Mouse (Mus musculus) brain, adult 2 months (tissue): ENCODE measurements at regions not wholly inside any gene's neighbourhood (a gene's known extent, or its start where the extent isn't known, plus 50 kb on each side); places are given as distances from the start of the nearest gene placed in this dataset.

Experiments used
- DNase-seq: peaks from one replicate; pipeline ENCODE4 v3.0.0; 2011; ENCODE audit warnings: low read depth, low spot score

DNA sequence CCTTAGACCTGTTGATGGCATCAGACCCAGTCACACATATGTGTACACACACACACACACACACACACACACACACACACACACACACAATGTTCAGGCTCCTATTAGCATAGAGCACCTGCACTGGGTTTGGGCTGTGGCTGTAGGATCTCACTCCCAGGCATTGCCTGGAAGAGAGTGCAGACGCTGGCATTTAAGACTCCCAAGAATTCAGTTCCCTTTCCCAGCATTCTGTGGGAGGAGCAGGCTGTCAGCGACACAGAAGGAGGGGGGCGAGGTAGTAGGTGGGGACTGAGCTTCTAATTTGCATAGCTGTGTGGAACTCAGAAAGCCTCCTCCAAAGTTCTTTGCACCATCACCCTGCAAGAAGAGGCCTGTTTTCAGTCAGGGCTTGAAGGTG lies 374.2 kb upstream of the Fam49b start:
- peak; percentile 92 for DNase-seq

DNA sequence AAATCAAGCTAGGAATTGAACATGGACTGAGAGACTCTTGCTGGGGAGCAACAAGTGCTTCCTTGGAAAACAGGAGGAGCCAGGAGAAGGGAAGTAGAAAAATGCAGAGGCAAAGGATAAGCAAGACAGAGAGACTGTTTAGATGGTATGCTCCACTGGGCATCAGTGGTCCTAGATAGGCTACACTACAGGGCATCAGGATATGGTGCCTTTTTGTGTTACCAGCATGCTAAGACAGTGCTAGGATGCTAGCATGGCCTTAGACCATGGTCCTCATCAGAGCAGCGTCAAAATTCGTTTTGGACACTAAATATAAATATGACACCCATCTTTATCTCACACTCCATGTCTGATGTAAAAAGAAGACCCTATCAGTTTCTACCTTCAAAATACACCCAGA lies 374.6 kb upstream of the Fam49b start:
- DNase-seq = no peak

- DNase-seq = no peak
Measured at GRCm38 (mm10) chr15:64445076-64445475, 372.4 kb upstream of the Gm21798 start.

DNA sequence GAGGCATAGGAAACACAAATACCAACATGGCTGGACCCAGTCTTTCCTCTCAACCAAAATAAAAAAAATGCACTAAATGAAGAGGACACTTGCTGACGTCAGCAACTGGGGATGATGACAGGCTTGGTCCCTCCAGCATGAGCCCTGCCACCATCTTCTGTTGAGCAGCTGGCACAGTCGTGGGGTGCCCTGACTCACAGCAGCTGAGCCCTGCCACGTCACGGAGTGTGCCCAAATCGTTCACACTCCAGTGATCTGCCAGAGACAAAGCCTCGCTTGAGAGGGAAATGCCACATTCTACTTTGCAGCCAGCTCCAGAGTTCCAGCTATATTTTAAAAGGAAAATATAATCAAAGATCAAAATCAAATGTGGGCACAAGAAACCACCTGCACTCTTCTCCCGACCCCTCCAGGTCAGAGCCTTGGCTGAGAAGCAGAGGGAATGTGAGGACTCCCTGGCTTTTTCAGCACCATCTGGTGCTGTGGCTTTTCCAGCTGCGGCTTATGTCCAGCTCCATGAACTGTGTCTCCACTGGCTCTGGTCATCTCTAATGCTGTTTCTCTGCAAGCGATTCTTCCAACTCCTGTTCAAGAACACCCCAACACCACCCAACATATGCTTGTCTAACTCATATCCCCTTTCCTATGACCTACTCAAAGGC lies 371.0 kb upstream of the Gm21798 start:
- peak; percentile 85 for DNase-seq

GRCm38 (mm10) chr15:64447239-64447952 lies 370.1 kb upstream of the Gm21798 start:
- no peak for DNase-seq

GRCm38 (mm10) chr15:64448581-64449140 lies 368.8 kb upstream of the Gm21798 start:
- peak; percentile 87 for DNase-seq

- DNase-seq = no peak
Measured at GRCm38 (mm10) chr15:64470743-64471142, 346.8 kb upstream of the Gm21798 start.

- DNase-seq = no peak
Measured at GRCm38 (mm10) chr15:64471597-64471996, 345.9 kb upstream of the Gm21798 start.

GRCm38 (mm10) chr15:64474236-64474635 lies 343.3 kb upstream of the Gm21798 start:
- DNase-seq = no peak

DNA sequence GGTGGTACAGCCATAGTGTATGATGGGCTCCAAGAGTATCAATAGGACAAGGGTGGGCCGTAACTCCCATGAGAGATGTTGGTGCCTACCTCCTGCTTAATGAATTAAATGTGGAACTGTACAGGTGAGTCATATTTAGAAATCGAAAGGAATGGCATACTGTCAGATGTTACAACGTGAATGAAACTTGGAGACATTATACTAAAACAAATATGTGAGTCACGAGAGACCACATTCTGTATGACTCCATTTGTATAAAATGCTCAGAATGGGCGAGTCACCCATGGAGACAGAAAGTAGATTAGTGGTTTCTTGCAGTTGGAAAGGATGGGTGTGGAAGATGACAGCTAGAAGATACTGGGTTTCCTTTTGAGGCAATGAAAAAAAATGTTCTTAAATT lies 340.4 kb upstream of the Gm21798 start:
- DNase-seq = no peak

DNA sequence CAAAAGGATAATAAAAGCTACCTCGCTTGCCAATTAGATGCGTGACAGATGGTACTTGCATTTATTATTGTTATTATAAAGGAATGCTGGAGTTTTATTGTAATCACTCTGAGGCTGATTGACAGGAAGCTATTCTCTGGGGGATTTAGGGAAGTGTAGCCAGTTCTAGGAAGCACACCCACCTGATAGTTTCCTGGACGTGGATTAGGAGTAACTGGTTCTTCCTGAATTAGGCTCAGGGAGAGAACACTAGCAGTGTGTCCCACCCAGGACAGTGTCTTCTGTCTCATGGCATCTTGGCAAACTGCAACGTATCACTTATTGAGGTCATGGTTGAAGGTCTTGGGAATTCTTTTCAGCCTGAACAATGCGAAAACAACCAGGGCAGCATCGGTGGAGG lies 336.9 kb upstream of the Gm21798 start:
- no peak for DNase-seq

DNA sequence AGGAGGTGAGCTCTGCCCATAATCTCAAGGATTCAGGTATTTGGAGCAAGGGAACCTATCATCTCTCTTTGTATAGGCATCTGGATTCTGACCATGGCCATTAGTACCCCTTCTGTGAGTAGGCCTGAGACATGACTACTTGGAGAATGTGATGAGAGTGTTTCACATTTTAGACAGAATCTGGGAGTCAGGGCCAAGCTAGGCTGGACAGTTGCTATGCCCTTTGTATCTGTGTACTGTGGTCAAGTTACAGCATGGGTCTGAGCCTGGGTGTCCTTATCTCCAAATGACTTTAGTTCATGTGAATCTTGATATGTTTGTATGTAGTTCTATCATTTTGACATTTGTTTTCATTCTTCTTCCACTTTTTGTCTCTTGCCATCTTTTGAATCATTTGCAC lies 336.3 kb upstream of the Gm21798 start:
- DNase-seq = no peak

GRCm38 (mm10) chr15:64482960-64483359 lies 334.5 kb upstream of the Gm21798 start:
- DNase-seq = no peak

DNA sequence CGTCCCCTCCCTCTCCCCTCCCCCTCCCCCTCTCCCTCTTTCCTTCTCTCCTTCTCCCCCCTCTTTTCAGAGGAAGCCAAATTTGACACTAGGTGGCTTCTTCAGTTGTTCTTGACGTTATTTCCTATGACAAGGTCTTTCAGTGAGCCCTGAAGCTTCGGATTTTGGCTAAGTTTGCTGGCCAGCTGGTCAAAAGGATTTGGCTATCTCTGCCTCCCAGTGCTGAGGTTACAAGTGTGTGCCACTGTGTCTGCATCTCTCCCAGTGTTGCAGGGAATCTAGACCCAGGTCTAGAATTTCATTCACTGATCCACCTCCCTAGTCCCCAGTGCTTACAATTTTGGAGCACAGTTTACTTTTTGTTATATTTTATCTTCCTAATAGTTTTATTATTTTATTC lies 329.7 kb upstream of the Gm21798 start:
- DNase-seq = no peak

DNA sequence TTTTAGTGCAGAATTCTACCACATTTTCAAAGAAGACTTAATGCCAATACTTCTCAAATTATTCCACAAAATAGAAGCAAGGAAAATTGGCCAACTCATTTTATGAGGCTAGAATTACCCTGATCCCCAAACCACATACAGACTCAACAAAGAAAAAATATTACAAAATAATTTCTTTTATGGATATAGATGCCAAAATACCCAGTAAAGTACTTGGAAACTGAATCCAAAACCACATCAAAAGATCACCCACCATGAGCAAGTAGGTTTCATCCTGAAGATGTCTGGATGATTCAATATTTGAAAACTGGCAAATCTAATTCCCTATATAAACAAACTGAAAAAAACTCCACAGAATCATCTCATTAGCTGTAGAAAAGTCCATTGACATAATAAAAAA lies 316.7 kb upstream of the Gm21798 start:
- DNase-seq = no peak

DNA sequence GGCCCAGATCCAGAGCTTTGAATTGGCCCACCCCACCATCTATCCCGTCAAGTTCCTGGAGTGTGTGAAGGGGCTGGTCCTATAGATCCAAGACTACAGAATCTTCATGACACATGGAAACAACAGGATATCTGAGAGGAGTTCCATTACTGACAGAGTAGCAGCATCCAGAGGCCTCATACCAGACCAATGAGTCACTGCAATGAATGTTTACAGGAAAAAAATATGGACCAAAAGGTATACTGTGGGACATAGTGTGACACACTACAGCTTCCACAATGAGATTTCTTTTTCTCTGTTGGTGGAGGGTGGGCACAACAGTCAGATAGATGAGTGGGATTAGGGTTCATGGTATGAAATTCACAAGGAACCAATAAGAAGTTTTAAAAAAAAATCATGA lies 316.0 kb upstream of the Gm21798 start:
- DNase-seq = no peak

GRCm38 (mm10) chr15:64504751-64505150 lies 312.7 kb upstream of the Gm21798 start:
- DNase-seq = peak; percentile 30

DNA sequence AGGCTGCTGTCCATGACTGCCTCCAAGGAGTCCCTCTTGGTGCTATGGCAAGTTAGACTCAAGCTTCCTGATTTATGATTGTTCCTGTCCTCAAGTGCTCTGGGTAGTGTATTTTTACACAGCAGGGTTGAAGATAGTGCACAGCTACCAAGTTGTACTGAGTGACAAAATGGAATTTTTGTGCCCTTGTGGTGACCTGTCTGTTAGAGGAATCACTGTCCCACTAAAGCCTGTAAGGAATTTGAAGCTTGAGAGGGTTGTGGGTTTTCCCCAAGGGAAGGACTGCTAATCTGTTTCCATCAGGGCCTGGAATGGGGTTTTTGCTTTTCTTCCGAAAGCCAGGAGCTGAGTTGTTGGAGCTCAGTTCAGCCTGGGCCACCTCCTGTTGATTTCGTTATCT lies 306.8 kb upstream of the Gm21798 start:
- no peak for DNase-seq

DNA sequence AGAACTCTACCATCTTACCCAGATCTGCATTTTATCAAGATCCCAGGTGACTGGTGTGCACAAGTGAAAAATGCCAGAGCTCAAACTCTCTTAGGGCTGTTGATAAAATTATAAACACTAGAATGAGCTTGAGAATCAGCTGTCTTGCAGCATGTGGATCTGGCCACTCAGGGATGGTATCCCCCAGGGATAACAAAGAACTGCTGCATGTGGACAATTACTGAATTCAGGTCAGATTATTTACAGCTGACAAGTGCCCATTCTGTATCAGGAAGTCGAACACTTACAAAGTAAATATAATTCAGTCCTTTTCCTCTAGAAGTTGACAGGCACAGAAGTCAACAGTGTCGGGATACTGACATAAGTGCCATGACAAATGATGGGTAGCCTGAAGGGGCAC lies 306.3 kb upstream of the Gm21798 start:
- no peak for DNase-seq

DNA sequence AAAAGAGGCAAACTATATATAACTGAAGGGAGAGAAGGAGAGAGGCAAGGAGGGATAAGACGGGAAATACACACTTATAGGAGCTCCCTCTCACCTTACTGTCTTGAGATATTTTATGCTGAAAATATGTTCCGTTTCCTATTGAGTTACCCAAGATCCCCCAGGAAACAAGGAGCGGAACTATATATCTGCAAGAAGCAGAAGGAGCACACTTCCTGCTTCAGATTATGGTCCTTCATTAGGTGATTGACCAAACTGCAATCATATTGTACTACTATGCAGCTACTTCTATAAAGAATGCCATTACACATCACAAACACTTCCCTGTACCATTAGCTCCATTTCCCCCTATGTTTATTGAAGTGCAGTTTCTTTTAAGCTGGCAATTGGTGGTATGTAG lies 304.9 kb upstream of the Gm21798 start:
- no peak for DNase-seq

- DNase-seq = no peak
Measured at GRCm38 (mm10) chr15:64513501-64514097, 303.9 kb upstream of the Gm21798 start.

GRCm38 (mm10) chr15:64515179-64515578 lies 302.3 kb upstream of the Gm21798 start:
- no peak for DNase-seq

- DNase-seq = peak; percentile 60
Measured at GRCm38 (mm10) chr15:64519207-64519628, 298.3 kb upstream of the Gm21798 start.
